Mouse (Mus musculus) fibroblast of lung, adult 2 months (primary cell): ENCODE data around the gene Tnnt2.

Experiments
- DNase-seq: peaks from one replicate; pipeline ENCODE4 v3.0.0-alpha.2; 2011; ENCODE audit warnings: low read depth

Gene Tnnt2

GRCm38 (mm10) chr1:135818481-135819086 is 17.6 kb upstream of the Tnnt2 start, which contains the start of gene Lad1:
TSS of gene Lad1 (plus strand) at chr1:135818598.
- DNase-seq = no peak

DNA sequence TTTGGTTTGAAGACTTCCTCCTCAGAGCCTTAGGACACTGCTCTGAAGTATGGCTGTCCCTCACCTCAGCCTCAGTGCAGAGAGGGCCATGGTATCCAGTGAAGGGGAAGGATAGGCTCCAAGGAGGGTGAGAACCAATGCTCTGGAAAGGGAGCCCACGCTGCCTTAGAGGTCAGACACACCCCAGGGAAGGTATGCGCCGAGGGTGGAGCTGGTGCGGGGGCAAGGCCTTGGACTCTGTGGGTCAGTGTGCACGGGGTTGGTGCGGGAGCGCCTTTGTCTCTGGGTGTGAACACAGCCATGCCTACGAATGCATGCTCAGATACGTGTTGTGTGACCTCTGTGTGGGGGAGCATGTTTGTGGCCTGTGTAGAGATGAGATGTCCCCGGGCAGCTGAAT is 16.1 kb upstream of the Tnnt2 start:
- DNase-seq = no peak

DNA sequence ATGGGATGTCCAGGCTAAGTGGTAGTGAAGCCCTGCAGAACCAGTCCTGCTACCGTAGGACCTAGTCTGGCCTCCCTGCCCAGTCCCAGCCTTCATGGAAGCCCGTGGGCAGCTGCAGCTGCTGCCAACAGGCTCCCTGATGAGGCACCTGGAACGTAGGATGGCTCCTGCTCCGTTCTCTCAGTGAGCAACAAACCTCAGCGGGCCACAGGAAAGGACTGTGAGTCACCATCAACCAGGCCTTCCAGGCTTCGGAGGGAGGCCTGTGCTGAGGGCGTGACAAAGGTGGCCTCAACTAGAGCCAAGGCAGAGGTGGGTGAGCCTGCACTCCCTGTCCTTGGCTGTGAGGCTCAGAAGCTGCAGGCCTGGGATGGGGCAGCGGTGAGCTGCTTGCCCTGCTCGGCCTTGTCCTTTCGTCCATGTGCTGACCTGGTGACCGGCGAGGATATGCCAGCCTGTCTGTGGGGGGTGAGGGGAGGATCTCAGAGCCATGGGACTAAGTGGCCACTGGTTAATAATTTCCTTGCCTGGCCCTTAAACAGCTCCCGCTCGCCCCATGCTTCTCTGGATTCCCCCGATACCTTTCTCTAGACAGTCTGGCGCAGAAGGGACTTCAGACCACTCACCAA is 15.3 kb upstream of the Tnnt2 start:
- no peak for DNase-seq

DNA sequence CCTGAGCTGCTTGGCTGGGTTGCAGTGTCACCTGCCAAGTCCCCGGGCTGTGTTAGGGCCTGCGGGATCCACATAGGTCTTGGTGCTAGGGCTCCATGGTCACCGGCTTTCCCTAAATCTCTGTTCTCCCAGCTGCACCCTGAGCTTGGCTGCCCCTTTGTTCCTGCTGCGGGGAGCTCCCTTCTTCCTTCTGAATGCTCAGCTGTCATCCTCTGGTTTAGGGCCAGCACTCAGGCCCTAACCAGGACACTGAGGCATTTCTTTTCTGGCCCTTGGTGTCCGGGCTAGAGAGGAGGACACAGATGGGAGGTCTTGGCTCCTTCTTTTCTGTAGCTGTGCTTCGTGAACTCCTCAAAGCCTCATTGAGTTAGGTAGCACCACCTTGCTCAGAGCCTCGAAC is 14.4 kb upstream of the Tnnt2 start:
- no peak for DNase-seq

- no peak for DNase-seq
These were observed 7.2 kb upstream of the Tnnt2 start for GRCm38 (mm10) chr1:135828918-135829317.

DNA sequence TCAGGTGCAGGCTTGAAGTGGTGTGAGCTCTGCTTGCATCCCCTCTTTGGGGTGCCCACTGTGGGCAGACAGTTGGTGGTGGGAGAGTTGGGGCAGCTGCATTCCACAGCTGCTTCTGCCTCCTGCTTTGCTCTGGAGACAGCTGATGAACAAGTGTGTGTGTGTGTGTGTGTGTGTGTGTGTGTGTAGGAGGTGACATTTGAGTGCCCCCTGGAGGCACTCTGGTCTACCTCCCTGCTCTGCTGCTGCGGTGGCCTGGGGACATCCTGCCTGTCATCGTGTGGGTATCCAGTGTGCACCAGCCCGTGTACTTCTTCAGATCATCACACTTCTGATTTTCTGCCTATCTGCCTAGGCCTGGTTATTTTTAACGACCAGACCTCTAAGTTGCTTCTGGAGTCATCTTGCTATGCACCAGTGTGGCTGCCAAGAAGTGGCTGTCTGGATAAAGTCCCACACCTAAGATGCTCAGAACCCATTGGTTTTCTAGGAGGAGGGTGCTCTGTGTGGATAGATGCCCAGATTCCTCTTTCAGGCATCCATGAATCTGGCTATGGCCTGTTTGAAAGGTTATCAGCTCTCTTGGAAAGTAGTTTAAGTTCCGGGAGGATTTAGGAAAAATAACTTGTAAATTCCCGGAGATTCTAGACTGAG is 1.8 kb upstream of the Tnnt2 start:
- DNase-seq = no peak

DNA sequence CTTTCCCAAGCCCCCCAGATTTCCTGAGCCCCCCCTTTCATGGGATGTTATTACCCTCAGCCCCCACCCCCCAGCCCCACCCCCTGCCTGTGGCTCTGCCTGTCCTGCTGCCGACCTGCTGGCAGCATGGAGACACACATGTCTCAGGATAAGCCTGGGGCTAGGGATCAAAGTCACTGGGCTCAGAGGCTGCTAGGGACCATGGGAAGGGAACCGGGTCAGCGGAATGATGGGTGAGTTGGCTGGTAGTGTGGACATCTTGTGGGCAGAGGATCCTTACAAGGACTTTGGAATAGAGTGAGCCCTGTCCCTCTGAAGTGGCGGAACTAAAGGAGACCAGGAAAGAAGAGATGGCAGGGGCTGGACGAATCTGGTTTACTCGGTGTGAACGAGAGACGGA is 1.2 kb upstream of the Tnnt2 start:
- DNase-seq = no peak

DNA sequence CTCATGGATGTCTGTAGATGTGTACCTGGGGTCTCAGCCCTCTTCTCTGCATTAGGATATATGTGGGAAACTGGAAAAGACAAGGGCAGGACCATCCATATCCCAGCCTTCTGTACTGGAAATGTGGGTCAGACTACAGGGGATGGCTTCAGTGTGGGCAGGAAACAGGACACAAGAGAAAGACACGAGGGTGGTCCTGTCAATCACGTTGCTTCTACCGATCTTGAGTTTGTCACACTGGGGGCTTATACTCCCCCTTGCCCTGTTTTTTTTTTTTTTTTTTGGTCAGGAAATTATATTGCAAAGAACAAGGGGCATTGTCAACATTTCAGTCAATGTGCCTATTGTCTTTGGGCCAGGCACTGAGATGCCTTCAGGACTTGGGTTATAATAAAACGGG is 2.5 kb downstream of the Tnnt2 start:
- DNase-seq = no peak

DNA sequence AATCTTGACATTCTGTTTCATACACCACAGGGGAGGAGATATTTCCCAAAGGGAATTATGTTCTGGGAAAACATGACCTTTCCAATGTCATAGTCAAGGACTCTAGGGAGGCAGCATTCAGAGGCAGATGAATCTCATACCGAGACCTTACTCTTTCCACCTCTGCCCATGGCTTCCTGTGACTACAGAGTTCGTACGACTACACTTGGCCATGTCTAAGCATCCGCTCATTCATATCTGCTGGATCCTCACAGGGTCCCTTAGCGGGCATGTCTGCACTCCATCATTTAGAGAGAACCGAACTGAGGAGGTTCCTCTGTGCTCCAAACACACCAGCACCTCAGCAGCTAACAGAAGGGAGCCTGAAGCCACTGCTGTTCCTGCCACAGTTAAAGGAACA is 2.9 kb downstream of the Tnnt2 start:
- DNase-seq = no peak

DNA sequence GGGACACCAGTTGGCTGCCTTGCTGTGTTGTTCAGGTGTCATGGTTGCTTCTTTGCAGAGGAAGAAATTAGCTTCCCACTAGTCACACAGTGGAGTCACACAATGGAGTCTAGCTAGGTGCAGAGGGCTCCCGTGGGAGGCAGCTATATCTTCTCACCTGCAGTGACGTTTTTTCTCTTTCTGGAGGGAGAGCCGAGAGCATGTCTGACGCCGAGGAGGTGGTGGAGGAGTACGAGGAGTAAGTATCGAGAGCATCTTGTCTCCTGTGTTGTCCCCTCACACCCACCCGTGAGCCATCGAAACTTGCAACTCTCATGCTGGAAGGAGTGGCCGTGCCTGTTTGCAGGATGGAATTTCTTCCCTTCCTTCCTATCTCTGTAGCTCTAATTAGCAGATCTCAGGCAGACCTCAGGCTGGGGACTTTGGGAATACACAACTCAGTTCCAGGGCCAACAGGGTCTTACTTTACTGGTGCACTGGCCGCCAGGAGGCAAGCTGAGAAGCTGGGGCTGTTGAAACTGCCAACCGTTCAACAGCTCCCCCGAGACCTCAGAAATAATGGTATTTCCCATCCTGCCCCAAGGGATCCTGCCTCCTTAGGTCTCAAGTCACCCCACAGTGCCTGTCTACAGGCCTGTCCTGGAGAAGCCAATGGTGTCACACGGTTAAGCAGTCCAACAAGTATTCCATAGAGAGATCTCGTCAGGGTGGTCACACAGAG is 4.7 kb downstream of the Tnnt2 start:
- DNase-seq = no peak

DNA sequence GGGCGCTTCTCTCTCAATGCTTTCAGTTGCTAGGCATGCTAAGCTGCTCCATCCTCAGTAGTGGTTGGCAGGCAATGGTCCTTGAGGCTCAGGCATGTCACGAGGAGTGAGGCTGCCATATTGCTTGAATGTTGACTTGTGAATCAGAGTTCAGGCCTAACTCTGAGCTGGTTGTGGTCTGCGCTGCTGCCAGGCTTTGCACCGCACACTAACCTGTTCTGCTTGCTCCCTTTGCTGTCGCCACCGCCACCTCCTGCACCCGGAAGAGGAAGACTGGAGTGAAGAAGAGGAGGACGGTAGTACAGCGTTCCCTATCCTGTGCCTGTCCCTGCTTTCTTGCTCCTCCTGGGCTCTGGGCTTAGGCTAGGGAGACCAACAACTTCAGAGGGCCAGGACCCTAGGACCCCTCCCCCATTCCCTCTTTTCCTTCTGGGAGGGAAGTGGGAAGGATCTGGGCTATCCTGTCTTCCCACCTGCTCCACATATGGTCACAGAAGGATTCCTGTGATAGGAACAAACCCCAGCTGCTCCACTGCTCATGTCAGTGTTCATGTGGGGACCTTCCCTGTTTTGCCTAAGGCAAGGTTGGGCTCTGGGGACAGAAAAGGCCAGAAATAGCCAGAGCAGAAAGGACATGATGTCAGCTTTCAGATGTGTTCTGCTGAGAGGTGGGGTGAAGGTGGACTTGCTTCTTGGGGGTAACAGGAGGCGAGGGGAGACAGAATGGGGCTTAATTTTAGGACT is 7.5 kb downstream of the Tnnt2 start:
- no peak for DNase-seq

DNA sequence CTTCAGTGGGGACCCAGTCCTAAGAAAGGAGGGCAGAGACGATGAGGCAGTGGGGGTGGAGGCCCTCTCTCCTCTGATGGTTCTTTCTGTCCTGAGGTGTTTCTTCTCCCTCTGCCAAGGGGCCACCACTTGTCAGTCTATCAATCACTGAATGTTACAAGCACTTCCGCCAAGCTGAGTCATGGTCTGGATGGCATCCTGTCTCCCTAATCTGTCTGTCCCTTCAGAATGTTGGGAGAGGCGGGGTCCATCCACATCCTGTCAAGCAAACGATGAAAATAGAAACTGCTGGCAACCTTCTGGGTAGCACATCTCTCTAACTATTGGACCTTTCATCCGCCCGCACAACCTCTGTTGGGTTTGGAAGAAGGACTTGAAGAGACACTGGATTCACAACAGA is 8.3 kb downstream of the Tnnt2 start:
- DNase-seq = no peak

DNA sequence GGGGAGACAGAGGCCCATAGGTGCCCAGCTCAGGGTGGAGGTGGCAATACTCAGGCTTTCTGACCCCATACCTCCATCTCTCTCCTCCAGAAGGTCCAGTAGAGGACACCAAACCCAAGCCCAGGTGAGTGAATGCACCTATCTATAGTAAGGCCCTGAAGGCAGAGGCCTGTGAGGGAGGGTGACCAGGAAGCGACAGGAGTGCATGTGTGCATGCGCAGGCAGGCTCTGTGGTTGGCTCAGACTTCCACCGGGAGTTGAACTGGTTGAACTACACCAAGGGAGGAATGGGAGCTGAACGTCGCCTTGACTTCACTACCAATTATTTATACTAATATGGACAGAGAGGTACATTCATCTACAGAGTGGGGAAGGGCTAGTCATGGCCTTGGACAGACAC is 10.5 kb downstream of the Tnnt2 start:
- no peak for DNase-seq

GRCm38 (mm10) chr1:135847139-135847562 is 11.0 kb downstream of the Tnnt2 start:
- DNase-seq = no peak

DNA sequence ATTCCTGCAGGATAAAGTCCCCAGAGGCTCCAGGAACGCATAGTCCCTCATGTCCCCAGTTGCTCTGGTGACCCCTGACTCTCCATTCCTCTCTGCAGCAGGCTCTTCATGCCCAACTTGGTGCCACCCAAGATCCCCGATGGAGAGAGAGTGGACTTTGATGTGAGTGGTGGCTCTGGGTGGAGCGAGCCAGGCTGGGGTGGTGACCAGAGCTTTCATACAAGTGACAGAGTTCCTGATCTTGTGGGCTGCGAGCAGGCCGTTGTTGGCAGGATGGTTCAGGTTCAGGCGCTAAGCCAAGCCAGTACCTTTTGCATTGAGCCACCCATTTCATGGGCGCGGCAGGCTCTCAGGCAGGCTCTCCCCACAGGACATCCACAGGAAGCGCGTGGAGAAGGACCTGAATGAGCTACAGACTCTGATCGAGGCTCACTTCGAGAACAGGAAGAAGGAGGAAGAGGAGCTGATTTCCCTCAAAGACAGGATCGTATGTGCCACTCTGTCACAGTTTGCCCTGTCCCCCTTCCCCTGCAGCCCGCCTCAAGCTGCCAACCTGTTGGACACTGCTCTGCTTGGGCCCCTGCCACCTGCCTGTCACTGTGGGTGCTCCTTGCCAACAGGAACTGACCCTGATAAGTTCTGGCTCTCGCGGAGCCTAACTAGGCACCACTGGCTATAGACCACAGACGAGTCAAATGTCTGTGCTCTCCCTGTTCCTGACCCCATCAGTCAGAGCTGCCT is 11.6 kb downstream of the Tnnt2 start:
- no peak for DNase-seq

GRCm38 (mm10) chr1:135850722-135851512 is 14.8 kb downstream of the Tnnt2 start:
- no peak for DNase-seq

- DNase-seq = peak; percentile 92
These were observed 16.0 kb downstream of the Tnnt2 start for GRCm38 (mm10) chr1:135852044-135852756.

DNA sequence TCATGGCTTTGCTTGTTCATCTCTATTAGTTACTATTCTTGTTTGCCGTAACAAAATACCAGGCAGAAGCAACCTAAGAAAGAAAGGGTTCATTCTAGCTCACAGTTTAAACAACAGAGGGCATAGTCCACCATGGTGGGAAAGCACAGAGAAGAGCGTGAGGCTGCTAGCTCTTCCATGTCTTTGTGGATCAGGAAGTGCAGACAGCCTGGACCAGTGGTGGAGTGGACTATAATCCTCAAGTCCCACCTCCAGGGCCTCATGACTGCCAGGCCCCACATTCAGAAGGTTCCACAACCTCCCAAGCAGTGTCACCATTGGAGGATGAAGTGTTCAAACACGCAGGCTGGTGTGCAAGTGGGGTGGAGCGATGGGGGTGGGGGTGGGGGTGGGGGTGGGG is 17.0 kb downstream of the Tnnt2 start:
- no peak for DNase-seq

DNA sequence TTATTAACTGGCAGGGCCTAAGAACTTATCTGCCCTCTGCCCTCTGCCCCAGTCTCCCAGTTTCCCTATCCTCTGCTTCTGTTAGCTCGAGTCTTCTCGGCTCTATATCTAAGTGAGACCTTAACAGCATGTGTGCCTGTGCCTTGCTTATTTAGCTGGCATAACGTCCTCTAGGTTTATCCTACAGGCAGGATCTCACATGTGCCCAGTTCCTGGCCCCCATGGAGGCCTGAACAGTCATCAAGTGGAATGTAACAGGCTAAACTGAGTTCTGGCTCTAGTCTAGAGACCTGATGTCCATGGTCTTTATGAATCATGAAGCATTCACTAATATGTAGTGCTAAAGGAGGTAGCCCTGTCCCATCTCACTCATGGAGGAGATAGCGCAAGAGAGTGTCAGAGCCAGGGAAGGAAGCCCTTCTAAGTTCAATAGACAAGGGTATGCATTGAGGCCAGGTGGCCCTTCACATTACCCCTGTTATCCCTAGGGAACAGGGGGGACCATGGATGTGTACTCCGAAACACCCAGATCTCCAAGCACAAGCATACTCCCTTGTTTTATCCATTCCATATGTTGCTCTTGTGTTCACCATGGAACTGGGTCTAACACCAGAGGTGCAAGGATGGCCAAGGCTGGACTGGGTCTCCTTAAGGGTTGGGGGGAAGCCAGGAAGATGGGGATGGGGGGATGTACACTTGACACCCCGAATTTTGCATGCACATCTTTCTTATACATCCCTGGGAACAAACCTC is 18.6 kb downstream of the Tnnt2 start:
- DNase-seq = no peak
